ENCODE assay signal across 18 mouse cellular contexts in genomic region chr1:194680136-194680535, GRCm38 (mm10).
A peak's percentile ranks its signal among the peaks of the same experiment; 100 is the strongest.
DNase-seq lines count a peak whose midpoint lies in the region; ATAC-seq lines count a peak whose summit lies in the region.
"Had no signal": no experiment of that assay in that cellular context is flagged by ENCODE, and none has a peak within 500 bp of the region (broad histone marks: within the 10 kb centered on the region; RNA-seq: fewer than 3 reads in every experiment).

No protein-coding gene starts in this region.

- no peak for ATAC-seq in heart, embryonic 15.5 days (replicated peaks; ENCODE audit: insufficient number of reproducible peaks, insufficient read depth, low FRiP score, low read depth)
- ATAC-seq in neural tube, embryonic 15.5 days (ENCODE audit: low FRiP score) = no peak
- ATAC-seq: CD4-positive, CD25-positive, alpha-beta regulatory T cell, adult 4 months; forebrain, embryonic 13.5 days; intestine, embryonic 15.5 days; midbrain, embryonic 15.5 days had no signal

- no peaks in the 10 kb centered on the region for H3K36me3 ChIP-seq in heart, embryonic 15.5 days
- no peaks in the 10 kb centered on the region for H3K36me3 ChIP-seq in neural tube, embryonic 15.5 days
- H3K36me3 ChIP-seq: intestine, embryonic 15.5 days; midbrain, embryonic 15.5 days had no signal

- H3K4me3 ChIP-seq in heart, embryonic 15.5 days = no peak overlapping the region
- H3K4me3 ChIP-seq in neural tube, embryonic 15.5 days (replicated peaks) = no peak overlapping the region
- H3K4me3 ChIP-seq: forebrain, embryonic 13.5 days; intestine, embryonic 15.5 days; midbrain, embryonic 15.5 days had no signal

- no peak for DNase-seq in heart, adult 18-20 months
- DNase-seq in neural tube, embryonic 10.5 days (ENCODE audit: extremely low spot score, low spot score) = no peak
- DNase-seq in embryo, embryonic 9.5 days (ENCODE audit: extremely low spot score) = peak; percentile 24
- peak; percentile 56 for DNase-seq in mesoderm, embryonic 11.5 days (ENCODE audit: low read depth, low spot score)
- DNase-seq in gastrocnemius, postnatal 4 days (ENCODE audit: low spot score in 2 of 2) = no peak
- no peak for DNase-seq in left cerebral cortex, adult 11 months (ENCODE audit: low spot score)
- DNase-seq: cerebellum, adult 11-12 months; kidney, postnatal 36 days; lung, adult 18-20 months; right cerebral cortex, postnatal 25 days; thymus, postnatal 25 days had no signal

- WGBS in heart, embryonic 15.5 days = 5% methylated on average over 2 of the region's 2 CpGs
- 28% methylated on average over 2 of the region's 2 CpGs for WGBS in neural tube, embryonic 15.5 days

- H3K9ac ChIP-seq in heart, embryonic 15.5 days = no peak overlapping the region
- no peak overlapping the region for H3K9ac ChIP-seq in neural tube, embryonic 15.5 days (replicated peaks)
- H3K9ac ChIP-seq: forebrain, embryonic 13.5 days; intestine, embryonic 15.5 days; midbrain, embryonic 15.5 days had no signal

- peaks cover 61% of the 10 kb centered on the region for H3K4me1 ChIP-seq in heart, embryonic 15.5 days (replicated peaks)
- H3K4me1 ChIP-seq in neural tube, embryonic 15.5 days = peaks cover 64% of the 10 kb centered on the region

- H3K4me2 ChIP-seq in heart, embryonic 15.5 days = no peak overlapping the region
- H3K4me2 ChIP-seq in neural tube, embryonic 15.5 days = no peak overlapping the region
- H3K4me2 ChIP-seq: forebrain, embryonic 13.5 days; intestine, embryonic 15.5 days; midbrain, embryonic 15.5 days had no signal

- H3K27ac ChIP-seq in heart, embryonic 15.5 days = peak overlapping the region; percentile 58; the same call in 1 of the 2 replicates
- H3K27ac ChIP-seq in neural tube, embryonic 15.5 days (replicated peaks) = 0 out of 2 replicates have a peak overlapping the region, but pooled peaks have one; percentile 11
- H3K27ac ChIP-seq: forebrain, embryonic 13.5 days; intestine, embryonic 15.5 days; macrophage; midbrain, embryonic 15.5 days had no signal

- no peaks in the 10 kb centered on the region for H3K9me3 ChIP-seq in heart, embryonic 15.5 days (replicated peaks)
- no peaks in the 10 kb centered on the region for H3K9me3 ChIP-seq in neural tube, embryonic 15.5 days (replicated peaks)
- H3K9me3 ChIP-seq: forebrain, embryonic 13.5 days; intestine, embryonic 15.5 days; midbrain, embryonic 15.5 days had no signal

- H3K27me3 ChIP-seq in heart, embryonic 15.5 days = no peaks in the 10 kb centered on the region
- H3K27me3 ChIP-seq in neural tube, embryonic 15.5 days (replicated peaks) = no peaks in the 10 kb centered on the region
- H3K27me3 ChIP-seq: forebrain, embryonic 13.5 days; intestine, embryonic 15.5 days; midbrain, embryonic 15.5 days had no signal

Comparison
In these comparisons a context has a peak if more than half of its experiments do, and no peak if none do; other contexts are left out.
1. DNase-seq: peak in embryo, embryonic 9.5 days (single experiment) and mesoderm, embryonic 11.5 days (single experiment); none in heart, adult 18-20 months (0 of 2), neural tube, embryonic 10.5 days (single experiment), gastrocnemius, postnatal 4 days (0 of 2) and left cerebral cortex, adult 11 months (single experiment).